17 mouse cellular contexts compared by ENCODE assay signal in genomic region chr15:37033431-37033830, GRCm38 (mm10).
"Had no signal": no experiment of that assay in that cellular context is flagged by ENCODE, and none has a peak within 500 bp of the region (broad histone marks: within the 10 kb centered on the region; RNA-seq: fewer than 3 reads in every experiment).

No protein-coding gene starts in this region.

- H3K27me3 ChIP-seq: limb, embryonic 13.5 days; liver, embryonic 13.5 days; megakaryocyte, embryonic 14.5 days; midbrain, embryonic 13.5 days had no signal

- H3K9me3 ChIP-seq: limb, embryonic 10.5 days; limb, embryonic 13.5 days; liver, embryonic 13.5 days; megakaryocyte, embryonic 14.5 days; midbrain, embryonic 10.5 days; midbrain, embryonic 13.5 days had no signal

- H3K4me3 ChIP-seq: limb, embryonic 10.5 days; limb, embryonic 13.5 days; liver, embryonic 13.5 days; megakaryocyte, embryonic 14.5 days; midbrain, embryonic 10.5 days; midbrain, embryonic 13.5 days had no signal

- ATAC-seq: lung, postnatal 0 days; midbrain, embryonic 13.5 days; midbrain, embryonic 16.5 days had no signal

- H3K27ac ChIP-seq: limb, embryonic 10.5 days; limb, embryonic 13.5 days; liver, embryonic 13.5 days; midbrain, embryonic 10.5 days; midbrain, embryonic 13.5 days had no signal

- H3K36me3 ChIP-seq: limb, embryonic 10.5 days; limb, embryonic 13.5 days; liver, embryonic 13.5 days; midbrain, embryonic 10.5 days; midbrain, embryonic 13.5 days had no signal

- H3K9ac ChIP-seq: limb, embryonic 13.5 days; liver, embryonic 13.5 days; midbrain, embryonic 13.5 days had no signal

- H3K4me1 ChIP-seq: liver, embryonic 13.5 days; midbrain, embryonic 13.5 days had no signal

- H3K4me2 ChIP-seq: limb, embryonic 13.5 days; liver, embryonic 13.5 days; midbrain, embryonic 13.5 days had no signal

- DNase-seq: kidney, adult 2 months; kidney, postnatal 10 days; kidney, postnatal 36 days; liver; liver, embryonic 13.5 days; lung, adult 2 months; right cerebral cortex, postnatal 14 days; right cerebral cortex, postnatal 4 days; thymus, adult 18-20 months; thymus, postnatal 4 days had no signal
